ENCODE assay signal across 9 mouse cellular contexts in genomic region chr6:55443927-55444688, GRCm38 (mm10). TPM values are rescaled to one million over a fixed set of nuclear protein-coding genes. Genes with fewer than 3 reads are reported as not detected.
A peak's percentile ranks its signal among the peaks of the same experiment; 100 is the strongest.
DNase-seq lines count a peak whose midpoint lies in the region; ATAC-seq lines count a peak whose summit lies in the region.
"Had no signal": no experiment of that assay in that cellular context is flagged by ENCODE, and none has a peak within 500 bp of the region (broad histone marks: within the 10 kb centered on the region; RNA-seq: fewer than 3 reads in every experiment).

No protein-coding gene starts in this region.

- H3K4me3 ChIP-seq in hindbrain, embryonic 16.5 days (ENCODE audit: low read length), result no peak overlapping the region
- H3K4me3 ChIP-seq in neural tube, embryonic 11.5 days (ENCODE audit: low read depth, low read length), result no peak overlapping the region
- H3K4me3 ChIP-seq: liver, embryonic 13.5 days had no signal

- 9% methylated on average over 2 of the region's 2 CpGs for WGBS in hindbrain, embryonic 16.5 days
- 34% methylated on average over 2 of the region's 2 CpGs for WGBS in neural tube, embryonic 11.5 days

- no peaks in the 10 kb centered on the region for H3K27me3 ChIP-seq in hindbrain, embryonic 16.5 days (replicated peaks; ENCODE audit: control insufficient read depth, insufficient read depth, low read length)
- no peaks in the 10 kb centered on the region for H3K27me3 ChIP-seq in neural tube, embryonic 11.5 days (ENCODE audit: control insufficient read depth, insufficient read depth, low read length)

- H3K4me1 ChIP-seq in hindbrain, embryonic 16.5 days (ENCODE audit: control insufficient read depth, insufficient read depth, low read depth, low read length), result peaks cover 10% of the 10 kb centered on the region
- peaks cover 9% of the 10 kb centered on the region; the same call in 1 of the 2 replicates for H3K4me1 ChIP-seq in neural tube, embryonic 11.5 days (ENCODE audit: control insufficient read depth, insufficient read depth, low read length)
- H3K4me1 ChIP-seq: liver, embryonic 13.5 days had no signal

- no peak overlapping the region for H3K4me2 ChIP-seq in hindbrain, embryonic 16.5 days (ENCODE audit: low read length)
- no peak overlapping the region for H3K4me2 ChIP-seq in neural tube, embryonic 11.5 days (ENCODE audit: low read depth)
- H3K4me2 ChIP-seq: liver, embryonic 13.5 days had no signal

- no peaks in the 10 kb centered on the region for H3K36me3 ChIP-seq in hindbrain, embryonic 16.5 days (ENCODE audit: control insufficient read depth, insufficient read depth, low read length)
- no peaks in the 10 kb centered on the region for H3K36me3 ChIP-seq in neural tube, embryonic 11.5 days (ENCODE audit: control insufficient read depth, insufficient read depth, low read length)
- H3K36me3 ChIP-seq: liver, embryonic 13.5 days had no signal

- no peaks in the 10 kb centered on the region for H3K9me3 ChIP-seq in hindbrain, embryonic 16.5 days (ENCODE audit: control insufficient read depth, low read length)
- H3K9me3 ChIP-seq in neural tube, embryonic 11.5 days (ENCODE audit: control insufficient read depth, low read length), result no peaks in the 10 kb centered on the region
- H3K9me3 ChIP-seq: liver, embryonic 13.5 days had no signal

- no peak for ATAC-seq in cerebellum, adult (ENCODE audit: insufficient number of reproducible peaks, low FRiP score, low TSS enrichment)
- ATAC-seq in hindbrain, embryonic 16.5 days, result peak; percentile 97
- ATAC-seq in neural tube, embryonic 11.5 days (ENCODE audit: insufficient read depth, low FRiP score, low TSS enrichment), result peak; percentile 97

- peak; percentile 26 for DNase-seq in cerebellum, adult 9-10 months
- DNase-seq in embryo, embryonic 11 days, result peak; percentile 74
- peak; percentile 76 for DNase-seq in neural tube, embryonic 11.5 days (ENCODE audit: low spot score)
- no peak for DNase-seq in MN1 (ENCODE audit: low spot score)
- no peak for DNase-seq in spleen, postnatal 14 days (ENCODE audit: low spot score in 2 of 2)
- no peak for DNase-seq in thymus, postnatal 0 days (ENCODE audit: low spot score)
- DNase-seq: liver, embryonic 13.5 days had no signal

- peak overlapping the region; percentile 80 for H3K27ac ChIP-seq in hindbrain, embryonic 16.5 days (ENCODE audit: low read depth, low read length)
- H3K27ac ChIP-seq in neural tube, embryonic 11.5 days (ENCODE audit: low read depth, low read length), result peak overlapping the region; percentile 60; the same call in 1 of the 2 replicates
- H3K27ac ChIP-seq: liver, embryonic 13.5 days had no signal

- H3K9ac ChIP-seq in hindbrain, embryonic 16.5 days (ENCODE audit: low read depth, low read length), result no peak overlapping the region
- H3K9ac ChIP-seq in neural tube, embryonic 11.5 days (ENCODE audit: low read length), result no peak overlapping the region
- H3K9ac ChIP-seq: liver, embryonic 13.5 days had no signal

RNA-seq across cellular contexts. Expression of gene Adcyap1r1, which starts 7.7 kb away (rescaled TPM):
- polyA plus RNA-seq in hindbrain, embryonic 16.5 days (2015; fragmentation: Nextera tagmentation; extraction: Ambion mirVana), result 67.1 and 74.8 TPM in 2 replicates
- polyA plus RNA-seq in neural tube, embryonic 11.5 days (2014; fragmentation: Nextera tagmentation; extraction: Ambion mirVana), result 18.1 and 18.3 TPM in 2 replicates
- 0.40 and 0.44 TPM in 2 replicates for polyA plus RNA-seq in thymus, postnatal 0 days (2015; fragmentation: Nextera tagmentation; extraction: Ambion mirVana)

Comparison
In these comparisons a context has a peak if more than half of its experiments do, and no peak if none do; other contexts are left out.
1. DNase-seq: peak in cerebellum, adult 9-10 months (single experiment), embryo, embryonic 11 days (single experiment) and neural tube, embryonic 11.5 days (single experiment); none in MN1 (single experiment), spleen, postnatal 14 days (0 of 2) and thymus, postnatal 0 days (single experiment).
2. RNA of gene Adcyap1r1, which starts 7.7 kb away (polyA plus RNA-seq): 67.1 to 74.8 TPM in hindbrain, embryonic 16.5 days and 18.1 to 18.3 TPM in neural tube, embryonic 11.5 days; 0.40 to 0.44 TPM in thymus, postnatal 0 days; every median in the first group is over 10 times any median in the second.